Mouse (Mus musculus) testis, postnatal 14 days (tissue): ENCODE measurements around the gene Cad.
"Not testable (repeated sequence)": the region's sequence is repeated elsewhere in the genome, so short reads cannot be mapped to it uniquely, and the experiment has no call there.

Experiments used
- DNase-seq: peaks from one replicate; pipeline ENCODE4 v3.0.0; 2021; ENCODE audit warnings: low spot score

The Cad gene

DNA sequence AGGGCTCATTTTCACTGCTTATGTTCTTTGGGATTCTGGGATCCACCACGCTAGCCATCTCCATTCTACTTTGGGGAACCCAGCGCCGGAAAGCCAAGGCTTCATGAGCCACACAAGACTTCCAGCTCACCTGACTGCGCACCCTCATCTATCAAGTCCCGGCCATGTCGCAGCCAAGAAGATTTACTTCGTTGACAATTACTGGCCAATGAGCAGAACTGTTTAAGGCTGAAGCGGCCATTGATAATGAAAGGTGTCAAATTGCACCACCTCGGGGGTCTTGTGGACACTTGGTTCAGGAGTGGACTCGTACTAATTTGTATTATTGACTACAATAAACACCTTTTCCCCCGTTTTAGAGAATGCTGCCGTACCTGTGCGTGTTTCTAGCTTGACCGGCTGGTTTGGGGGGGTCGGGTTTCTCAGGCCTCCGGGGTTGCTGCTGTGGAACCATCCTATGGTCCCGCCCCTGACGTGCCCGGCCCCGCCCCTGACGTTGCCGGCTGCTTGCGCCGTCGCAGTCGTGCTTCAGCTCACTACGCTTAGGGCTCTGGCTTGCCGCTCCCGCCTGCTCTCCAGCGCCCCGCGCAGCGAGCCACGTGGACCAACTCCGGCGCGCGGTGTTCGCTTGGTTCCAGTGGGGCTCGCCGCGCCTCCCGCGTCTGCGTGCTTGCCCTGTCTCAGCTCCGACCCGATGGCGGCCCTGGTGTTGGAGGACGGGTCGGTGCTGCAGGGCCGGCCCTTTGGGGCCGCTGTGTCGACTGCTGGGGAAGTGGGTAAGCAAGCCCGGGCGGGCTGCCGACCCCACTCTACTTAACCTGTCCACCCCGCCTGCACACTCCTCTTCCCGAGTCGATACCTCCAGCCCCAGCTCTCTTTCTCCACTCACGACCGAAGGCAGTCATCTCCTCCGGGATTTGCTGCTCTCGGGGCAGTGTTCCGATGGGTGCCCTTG lies at the start of gene Cad:
Cad (plus strand) TSS at position 520 of the 955 bp plus-strand sequence.
- DNase-seq = peak; percentile 91

GRCm38 (mm10) chr5:31012737-31013136 lies 41.8 kb upstream of the Cad start:
- no peak for DNase-seq

DNA sequence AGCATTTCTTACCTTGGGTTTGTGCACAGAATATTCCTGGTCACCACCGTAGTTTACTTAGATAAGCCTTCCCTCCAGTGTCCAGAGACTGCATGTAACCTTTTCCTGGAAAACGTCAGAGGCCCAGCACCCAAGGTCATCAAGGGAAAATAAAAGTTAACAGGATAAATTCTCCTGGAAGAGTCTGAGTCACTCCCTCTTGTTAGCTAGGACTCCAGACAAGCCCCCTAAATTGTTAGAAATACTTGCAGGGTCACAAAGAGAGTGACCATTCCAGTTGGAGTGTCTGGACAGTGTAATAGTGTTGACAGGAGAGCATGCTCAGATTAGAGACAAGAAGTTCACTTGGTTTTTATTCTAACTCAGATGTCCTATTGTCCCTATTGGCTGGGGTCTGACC lies 38.7 kb upstream of the Cad start:
- DNase-seq = no peak

- not testable (repeated sequence) for DNase-seq
These were observed 32.8 kb upstream of the Cad start for GRCm38 (mm10) chr5:31021790-31022189.

GRCm38 (mm10) chr5:31022690-31023089 lies 31.9 kb upstream of the Cad start:
- DNase-seq = no peak

DNA sequence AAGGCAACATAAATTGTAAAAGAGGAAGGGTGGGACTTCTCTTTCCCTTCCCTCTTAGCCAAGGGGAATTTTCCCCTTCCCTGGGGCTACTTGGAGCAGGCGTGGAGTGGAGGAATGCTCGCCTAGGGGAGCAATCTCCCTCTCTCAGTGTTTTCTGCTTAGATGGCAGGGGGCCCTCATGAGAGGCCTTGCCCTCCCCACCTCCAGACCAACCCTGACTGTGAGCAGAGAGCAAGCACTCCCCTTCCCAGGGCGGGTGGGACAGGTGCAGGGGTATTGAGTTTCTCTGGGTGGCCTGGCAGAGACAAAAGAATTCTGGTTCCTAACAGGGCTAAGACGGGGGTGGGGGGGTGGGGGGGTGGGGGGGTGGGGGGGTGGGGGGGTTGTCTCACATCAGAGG lies 31.3 kb upstream of the Cad start:
- no peak for DNase-seq

DNA sequence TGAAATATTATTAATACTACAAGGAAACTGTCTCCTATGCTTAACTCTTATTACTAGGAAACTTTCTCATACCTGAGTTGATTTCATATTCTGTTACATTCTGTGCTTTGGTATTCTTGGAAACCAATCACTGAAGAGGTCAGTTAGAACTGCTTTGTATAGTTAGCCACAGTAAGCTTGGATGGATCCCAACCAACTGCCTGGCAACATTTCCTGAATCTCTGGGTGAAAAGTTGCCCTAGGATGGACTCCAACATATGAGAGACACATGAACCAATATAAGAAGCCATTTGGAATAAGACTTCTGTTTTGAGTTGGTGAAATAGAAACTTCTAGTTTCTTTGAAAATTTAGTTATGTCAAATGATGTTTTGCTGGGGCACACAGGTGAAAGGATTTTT lies 29.9 kb upstream of the Cad start:
- DNase-seq = no peak

DNA sequence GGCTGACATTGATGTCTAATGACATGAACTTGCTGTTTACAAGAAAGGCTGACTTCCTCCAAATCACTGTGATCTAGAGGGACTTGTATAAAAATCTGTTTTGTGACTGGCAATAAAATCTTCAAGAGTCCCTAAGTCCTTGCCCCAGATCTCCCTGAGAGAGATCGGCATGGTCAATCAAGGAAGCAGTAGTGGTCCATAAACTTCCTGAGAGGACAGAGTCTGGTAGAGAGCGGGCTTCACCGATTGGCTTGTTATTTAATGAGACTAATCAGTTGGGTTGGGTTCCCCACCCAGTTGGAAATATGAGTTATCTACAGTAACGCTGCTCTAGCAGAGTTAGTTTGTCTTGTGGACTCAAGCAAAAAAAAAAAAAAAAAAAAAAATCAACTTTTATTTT lies 23.7 kb upstream of the Cad start:
- no peak for DNase-seq

GRCm38 (mm10) chr5:31031508-31031907 lies 23.1 kb upstream of the Cad start:
- no peak for DNase-seq

- no peak for DNase-seq
These were observed 19.9 kb upstream of the Cad start for GRCm38 (mm10) chr5:31034669-31035068.

DNA sequence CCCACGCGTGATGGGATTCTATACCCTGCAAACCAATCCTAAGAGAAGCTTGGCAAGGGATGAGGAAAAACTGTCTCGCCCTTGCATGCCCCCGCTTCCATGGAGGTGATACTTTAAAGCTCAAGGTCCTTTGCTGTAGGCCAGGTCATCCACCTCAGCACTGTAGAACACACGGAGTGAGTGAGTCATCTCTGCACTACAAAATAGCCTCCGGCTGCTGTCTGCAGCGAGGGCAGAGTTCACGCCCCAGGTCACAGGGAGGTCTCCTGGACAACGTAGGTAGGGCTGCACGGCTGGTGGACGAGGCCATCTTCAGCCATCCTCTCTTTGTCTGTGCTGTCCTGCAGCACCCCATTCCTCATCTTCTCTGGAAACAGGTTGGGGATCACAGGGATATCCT lies 18.0 kb upstream of the Cad start:
- DNase-seq = not testable (repeated sequence)

GRCm38 (mm10) chr5:31038171-31038845 lies 16.3 kb upstream of the Cad start:
- no peak for DNase-seq

- DNase-seq = no peak
These were observed 8.2 kb upstream of the Cad start for GRCm38 (mm10) chr5:31046416-31046815.

DNA sequence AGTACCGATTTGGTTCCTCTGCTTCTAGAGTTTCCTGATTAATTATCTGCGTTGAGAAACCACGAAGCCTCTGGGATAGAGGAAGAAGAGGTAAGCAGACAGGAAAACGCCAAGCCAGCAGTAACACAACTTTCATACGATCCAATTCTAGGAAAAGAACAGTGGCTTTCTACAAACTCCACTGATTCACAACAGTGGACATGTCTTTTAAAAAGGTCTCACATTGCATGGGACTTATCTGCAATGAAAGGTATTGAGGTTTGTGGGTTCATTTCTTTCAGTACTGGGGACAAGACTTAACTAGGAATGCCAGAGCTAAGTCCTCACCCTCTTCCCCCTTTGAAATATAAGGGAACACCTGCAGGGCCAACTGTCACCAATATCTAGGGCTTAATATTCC lies 7.5 kb upstream of the Cad start:
- DNase-seq = no peak

- peak; percentile 97 for DNase-seq
These were observed 6.5 kb upstream of the Cad start, which contains the start of gene Atraid for GRCm38 (mm10) chr5:31047848-31048762. TSS of gene Atraid (plus strand) at chr5:31048312.

GRCm38 (mm10) chr5:31048763-31049641 lies 5.6 kb upstream of the Cad start, which contains the start of gene Slc5a6:
TSS of gene Slc5a6 (minus strand) at chr5:31048924.
- DNase-seq = peak; percentile 52

DNA sequence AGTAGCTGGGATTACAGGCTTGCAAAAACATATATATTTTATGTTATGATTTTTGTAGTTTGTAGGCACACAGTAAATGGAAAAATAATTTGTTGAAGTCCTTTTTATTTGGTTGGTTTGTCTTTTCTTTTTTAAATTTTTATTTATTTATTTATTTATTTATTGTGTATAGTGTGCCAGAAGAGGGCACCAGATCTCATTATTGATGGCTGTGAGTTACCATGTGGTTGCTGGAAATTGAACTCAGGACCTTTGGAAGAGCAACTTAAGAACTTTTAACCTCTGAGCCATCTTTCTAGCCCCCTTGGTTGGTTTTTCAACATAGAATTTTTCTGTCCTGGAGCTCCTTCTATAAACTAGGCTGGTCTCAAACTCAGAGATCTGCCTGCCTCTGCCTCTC lies 4.2 kb upstream of the Cad start:
- no peak for DNase-seq

DNA sequence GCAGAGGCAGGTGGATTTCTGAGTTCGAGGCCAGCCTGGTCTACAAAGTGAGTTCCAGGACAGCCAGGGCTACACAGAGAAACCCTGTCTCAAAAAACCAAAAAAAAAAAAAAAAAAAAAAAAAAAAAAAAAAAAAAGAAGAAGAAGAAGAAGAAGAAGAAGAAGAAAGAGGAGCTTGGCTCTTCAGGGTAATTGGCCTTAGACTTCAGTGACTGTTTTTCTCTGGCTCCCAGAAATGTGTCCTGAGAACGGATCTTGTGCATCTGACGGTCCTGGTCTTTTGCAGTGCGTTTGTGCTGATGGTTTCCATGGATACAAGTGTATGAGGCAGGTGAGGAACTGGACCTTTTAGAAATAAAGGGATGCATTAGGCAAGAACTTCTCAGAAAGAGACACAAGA lies 852 bp upstream of the Cad start:
- DNase-seq = not testable (repeated sequence)

GRCm38 (mm10) chr5:31055216-31056140 lies 898 bp downstream of the Cad start:
- no peak for DNase-seq

- DNase-seq = no peak
These were observed 15.2 kb downstream of the Cad start for GRCm38 (mm10) chr5:31069810-31070209.
